Mouse (Mus musculus) hindbrain, embryonic 11.5 days (tissue): Measurements from ENCODE around the gene Hcar1. TPM values are rescaled to one million over a fixed set of nuclear protein-coding genes. Genes with fewer than 3 reads are reported as not detected.

ENCODE experiments used
- ATAC-seq: fragments of 200-750 bp; cut with Nextera tagmentation; 2 replicates; pipeline ENCODE4 v1.8.0; 2017; ENCODE audit warnings: mild to moderate bottlenecking, moderate TSS enrichment, moderate library complexity; ENCODE audit not compliant: low FRiP score
- DNase-seq: peaks from one replicate; pipeline ENCODE4 v3.0.0-alpha.2; 2015; ENCODE audit warnings: low spot score
- H3K27ac ChIP-seq: fragments of 300-500 bp; sonication (generic); 2 replicates; pipeline ENCODE4 v1.5.1; 2014; ENCODE audit warnings: mild to moderate bottlenecking, low read depth, low read length
- H3K27me3 ChIP-seq: fragments of 300-500 bp; sonication (generic); 2 replicates; pipeline ENCODE4 v1.6.1; 2014; ENCODE audit warnings: mild to moderate bottlenecking, low read length, moderate library complexity, mixed read lengths; ENCODE audit not compliant: control insufficient read depth, insufficient read depth
- H3K36me3 ChIP-seq: fragments of 300-500 bp; sonication (generic); 2 replicates; pipeline ENCODE4 v1.6.1; 2014; ENCODE audit warnings: mild to moderate bottlenecking, low read length, moderate library complexity, mixed read lengths; ENCODE audit not compliant: control insufficient read depth, insufficient read depth
- H3K4me1 ChIP-seq: fragments of 300-500 bp; sonication (generic); replicated peaks from 2 replicates; pipeline ENCODE4 v1.6.1; 2014; ENCODE audit warnings: low read length, mixed read lengths; ENCODE audit not compliant: control insufficient read depth, insufficient read depth
- H3K4me2 ChIP-seq: fragments of 300-500 bp; sonication (generic); replicated peaks from 2 replicates; pipeline ENCODE4 v1.6.1; 2014; ENCODE audit warnings: mild to moderate bottlenecking, low read depth, low read length
- H3K4me3 ChIP-seq: fragments of 300-500 bp; sonication (generic); 2 replicates; pipeline ENCODE4 v1.5.1; 2014; ENCODE audit warnings: low read depth, low read length
- H3K9ac ChIP-seq: fragments of 300-500 bp; sonication (generic); 2 replicates; pipeline ENCODE4 v1.6.1; 2014; ENCODE audit warnings: low read depth, low read length
- H3K9me3 ChIP-seq: fragments of 300-500 bp; sonication (generic); 2 replicates; pipeline ENCODE4 v1.6.1; 2016; ENCODE audit warnings: low read length; ENCODE audit not compliant: control insufficient read depth
- WGBS: fragments of 180-500 bp; shearing (Covaris S2); extraction: QIAGEN DNeasy Blood & Tissue Kit; methylation state at CpG from one replicate; pipeline ENCODE4 v1.1.7; 2014; 5-methylcytosine and 5-hydroxymethylcytosine counted together
- polyA plus RNA-seq: library from polyadenylated mRNA; unstranded; fragments of >200 nt; fragmentation: Nextera tagmentation; extraction: Ambion mirVana; gene quantifications from 2 replicates; pipeline ENCODE4 v1.2.1, GENCODE M21; 2014

The Hcar1 gene
- polyA plus RNA-seq, 1 experiment from 2014 or later = 0.12 TPM

GRCm38 (mm10) chr5:123880778-123881177 lies 958 bp upstream of the Hcar1 start:
- Histone ChIP-seq H3K9ac (no peak overlapping the region), H3K36me3 (no peaks in the 10 kb centered on the region), H3K27ac (no peak overlapping the region), H3K9me3 (no peaks in the 10 kb centered on the region), H3K4me1 (no peaks in the 10 kb centered on the region), H3K4me2 (no peak overlapping the region), H3K27me3 (no peaks in the 10 kb centered on the region), H3K4me3 (no peak overlapping the region)
- WGBS = 86% methylated on average over 13 of the region's 14 CpGs
- ATAC-seq (no peak), DNase-seq (no peak)

- WGBS = 67% methylated on average over 14 of the region's 14 CpGs
- ATAC-seq = no peak
- Histone ChIP-seq H3K9ac (no peak overlapping the region), H3K9me3 (no peaks in the 10 kb centered on the region), H3K36me3 (no peaks in the 10 kb centered on the region), H3K27me3 (no peaks in the 10 kb centered on the region), H3K4me3 (no peak overlapping the region), H3K27ac (no peak overlapping the region), H3K4me2 (no peak overlapping the region), H3K4me1 (no peaks in the 10 kb centered on the region)
- DNase-seq = no peak
Measured at GRCm38 (mm10) chr5:123878056-123878455, 1.8 kb downstream of the Hcar1 start.

GRCm38 (mm10) chr5:123874177-123874576 lies 5.6 kb downstream of the Hcar1 start:
- Histone ChIP-seq H3K4me2 (no peak overlapping the region), H3K9ac (no peak overlapping the region), H3K4me1 (no peaks in the 10 kb centered on the region), H3K36me3 (no peaks in the 10 kb centered on the region), H3K9me3 (no peaks in the 10 kb centered on the region), H3K27ac (no peak overlapping the region), H3K27me3 (no peaks in the 10 kb centered on the region), H3K4me3 (no peak overlapping the region)
- no peak for DNase-seq
- ATAC-seq = no peak
- WGBS = 88% methylated on average over 5 of the region's 5 CpGs

GRCm38 (mm10) chr5:123869615-123870014 lies 10.2 kb downstream of the Hcar1 start:
- H3K9me3 ChIP-seq = no peaks in the 10 kb centered on the region
- no peak overlapping the region for H3K9ac ChIP-seq
- no peak overlapping the region for H3K27ac ChIP-seq
- no peaks in the 10 kb centered on the region for H3K36me3 ChIP-seq
- H3K4me2 ChIP-seq = no peak overlapping the region
- no peaks in the 10 kb centered on the region for H3K27me3 ChIP-seq
- no peaks in the 10 kb centered on the region for H3K4me1 ChIP-seq
- ATAC-seq (no peak), DNase-seq (no peak)
- H3K4me3 ChIP-seq = no peak overlapping the region
- WGBS = 95% methylated on average over 4 of the region's 4 CpGs

- Histone ChIP-seq H3K9me3 (no peaks in the 10 kb centered on the region), H3K4me1 (no peaks in the 10 kb centered on the region), H3K36me3 (no peaks in the 10 kb centered on the region), H3K9ac (no peak overlapping the region), H3K27ac (no peak overlapping the region), H3K4me3 (no peak overlapping the region), H3K27me3 (no peaks in the 10 kb centered on the region), H3K4me2 (no peak overlapping the region)
- WGBS = 82% methylated on average over 4 of the region's 4 CpGs
- ATAC-seq (no peak), DNase-seq (no peak)
Measured at GRCm38 (mm10) chr5:123866457-123866856, 13.4 kb downstream of the Hcar1 start.

- 89% methylated on average over 12 of the region's 12 CpGs for WGBS
- Histone ChIP-seq H3K9ac (no peak within 1 kb of the TSS), H3K27me3 (no peaks in the 10 kb centered on the region), H3K27ac (no peak within 1 kb of the TSS), H3K4me1 (no peaks in the 10 kb centered on the region), H3K4me3 (no peak within 1 kb of the TSS), H3K9me3 (no peaks in the 10 kb centered on the region), H3K4me2 (no peak within 1 kb of the TSS), H3K36me3 (no peaks in the 10 kb centered on the region)
- DNase-seq (no peak), ATAC-seq (no peak)
Measured at GRCm38 (mm10) chr5:123865365-123865764, 14.5 kb downstream of the Hcar1 start, which contains the start of gene Hcar2. Gene Hcar2 (minus strand): TSS chr5:123865499.

- DNase-seq = no peak
- no peak for ATAC-seq
- no peaks in the 10 kb centered on the region for H3K4me1 ChIP-seq
- 93% methylated on average over 14 of the region's 14 CpGs for WGBS
- no peaks in the 10 kb centered on the region for H3K9me3 ChIP-seq
- no peak overlapping the region for H3K9ac ChIP-seq
- no peak overlapping the region for H3K4me3 ChIP-seq
- no peaks in the 10 kb centered on the region for H3K36me3 ChIP-seq
- no peaks in the 10 kb centered on the region for H3K27me3 ChIP-seq
- H3K4me2 ChIP-seq = no peak overlapping the region
- H3K27ac ChIP-seq = no peak overlapping the region
Measured at GRCm38 (mm10) chr5:123863934-123864333, 15.9 kb downstream of the Hcar1 start.

GRCm38 (mm10) chr5:123862374-123863350 lies 17.2 kb downstream of the Hcar1 start:
- no peak overlapping the region for H3K4me2 ChIP-seq
- no peak overlapping the region for H3K27ac ChIP-seq
- 86% methylated on average over 15 of the region's 15 CpGs for WGBS
- DNase-seq = no peak
- H3K36me3 ChIP-seq = no peaks in the 10 kb centered on the region
- no peaks in the 10 kb centered on the region for H3K27me3 ChIP-seq
- ATAC-seq = no peak
- no peak overlapping the region for H3K9ac ChIP-seq
- no peaks in the 10 kb centered on the region for H3K4me1 ChIP-seq
- no peaks in the 10 kb centered on the region for H3K9me3 ChIP-seq
- H3K4me3 ChIP-seq = no peak overlapping the region

GRCm38 (mm10) chr5:123858798-123859197 lies 21.0 kb downstream of the Hcar1 start:
- ATAC-seq = no peak
- WGBS = 78% methylated on average over 11 of the region's 11 CpGs
- Histone ChIP-seq H3K36me3 (no peaks in the 10 kb centered on the region), H3K4me1 (no peaks in the 10 kb centered on the region), H3K4me3 (no peak overlapping the region), H3K4me2 (no peak overlapping the region), H3K27me3 (no peaks in the 10 kb centered on the region), H3K27ac (no peak overlapping the region), H3K9me3 (no peaks in the 10 kb centered on the region), H3K9ac (no peak overlapping the region)
- DNase-seq = no peak
